Mouse (Mus musculus): ENCODE measurements around the gene B3gnt9.

DNA sequence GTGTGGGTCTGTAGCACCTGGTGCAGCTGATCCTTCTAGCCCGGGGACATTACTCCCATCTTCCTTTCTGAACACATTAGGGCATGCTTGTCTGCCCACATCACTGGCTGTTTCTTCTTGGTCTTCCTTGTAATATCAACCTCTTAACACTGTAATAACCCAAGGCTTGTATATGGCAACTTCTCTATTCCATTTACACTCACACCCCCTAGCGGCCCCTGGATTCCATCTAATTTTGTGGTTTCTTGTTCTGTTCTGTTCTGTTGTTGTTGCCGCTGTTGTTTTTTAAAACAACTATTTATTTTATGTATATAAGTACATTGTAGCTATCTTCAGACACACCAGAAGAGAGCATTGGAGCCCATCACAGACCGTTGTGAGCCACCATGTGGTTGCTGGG lies 32.0 kb upstream of the B3gnt9 start:
- no peak for TF ChIP-seq CTCF (IDR thresholded peaks at IDR 0.05; ENCODE audit: low read depth)
- no peak for TF ChIP-seq EP300 (IDR thresholded peaks at IDR 0.05; ENCODE audit: low read depth)
